Mouse (Mus musculus) liver, postnatal 0 days (tissue): ENCODE measurements at regions not wholly inside any gene's neighbourhood (a gene's known extent, or its start where the extent isn't known, plus 50 kb on each side); places are given as distances from the start of the nearest gene placed in this dataset.

Experiments
- ATAC-seq: fragments of 200-750 bp; cut with Nextera tagmentation; 2 replicates; pipeline ENCODE4 v1.8.0; 2017; ENCODE audit warnings: mild to moderate bottlenecking, moderate library complexity
- DNase-seq: peaks from one replicate; pipeline ENCODE4 v3.0.0-alpha.2; 2016
- H3K27ac ChIP-seq: fragments of 300-500 bp; sonication (generic); 2 replicates; pipeline ENCODE4 v1.5.1; 2014; ENCODE audit warnings: antibody characterized with exemption, moderate library complexity, mild to moderate bottlenecking, low read depth
- H3K27me3 ChIP-seq: fragments of 300-500 bp; sonication (generic); 2 replicates; pipeline ENCODE4 v1.6.1; 2014; ENCODE audit warnings: low read length, control low read depth, mixed read lengths; ENCODE audit not compliant: insufficient read depth
- H3K36me3 ChIP-seq: fragments of 300-500 bp; sonication (generic); replicated peaks from 2 replicates; pipeline ENCODE4 v1.6.1; 2014; ENCODE audit warnings: mild to moderate bottlenecking, control low read depth, low read length, moderate library complexity, mixed read lengths; ENCODE audit not compliant: insufficient read depth
- H3K4me1 ChIP-seq: fragments of 300-500 bp; sonication (generic); 2 replicates; pipeline ENCODE4 v1.6.1; 2014; ENCODE audit warnings: antibody characterized with exemption, mild to moderate bottlenecking, control low read depth; ENCODE audit not compliant: insufficient read depth
- H3K4me2 ChIP-seq: fragments of 300-500 bp; sonication (generic); 2 replicates; pipeline ENCODE4 v1.6.1; 2014; ENCODE audit warnings: low read depth, mild to moderate bottlenecking, low read length, moderate library complexity, mixed read lengths
- H3K4me3 ChIP-seq: fragments of 300-500 bp; sonication (generic); 2 replicates; pipeline ENCODE4 v1.5.1; 2014; ENCODE audit warnings: low read depth, low read length
- H3K9ac ChIP-seq: fragments of 300-500 bp; sonication (generic); replicated peaks from 2 replicates; pipeline ENCODE4 v1.6.1; 2014; ENCODE audit warnings: mild to moderate bottlenecking, moderate library complexity
- H3K9me3 ChIP-seq: fragments of 300-500 bp; sonication (generic); 2 replicates; pipeline ENCODE4 v1.6.1; 2016; ENCODE audit warnings: mild to moderate bottlenecking, control low read depth, low read length, mixed read lengths
- CTCF ChIP-seq: sonication (generic); IDR thresholded peaks from 2 replicates; pipeline ENCODE4 v1.5.1; 2016; ENCODE audit warnings: antibody characterized with exemption, low read depth
- EP300 ChIP-seq: IDR thresholded peaks from 2 replicates; pipeline ENCODE4 v1.6.1; 2016; ENCODE audit warnings: antibody characterized with exemption, low read depth, mild to moderate bottlenecking
- WGBS: fragments of 180-500 bp; shearing (Covaris S2); extraction: QIAGEN DNeasy Blood & Tissue Kit; methylation state at CpG from one replicate; pipeline ENCODE4 v1.1.7; 2014; ENCODE audit not compliant: insufficient replicate concordance; 5-methylcytosine and 5-hydroxymethylcytosine counted together

GRCm38 (mm10) chr2:171856491-171856890 is 186.8 kb downstream of the Cbln4 start:
- DNase-seq (no peak), ATAC-seq (no peak)
- Histone ChIP-seq H3K27me3 (no peaks in the 10 kb centered on the region), H3K9me3 (no peaks in the 10 kb centered on the region), H3K4me3 (no peak overlapping the region), H3K27ac (no peak overlapping the region), H3K9ac (no peak overlapping the region), H3K4me1 (no peaks in the 10 kb centered on the region), H3K4me2 (no peak overlapping the region), H3K36me3 (no peaks in the 10 kb centered on the region)
- 74% methylated on average over 8 of the region's 8 CpGs for WGBS
- TF ChIP-seq CTCF (no peak), EP300 (no peak)

- TF ChIP-seq CTCF = no peak
- TF ChIP-seq EP300 = no peak
- Histone ChIP-seq H3K27me3 (no peaks in the 10 kb centered on the region), H3K4me2 (no peak overlapping the region), H3K27ac (no peak overlapping the region), H3K36me3 (no peaks in the 10 kb centered on the region), H3K9ac (no peak overlapping the region), H3K4me1 (no peaks in the 10 kb centered on the region), H3K4me3 (no peak overlapping the region), H3K9me3 (no peaks in the 10 kb centered on the region)
- WGBS = 55% methylated on average over 4 of the region's 4 CpGs
- no peak for DNase-seq
- ATAC-seq = no peak
These were observed 196.3 kb downstream of the Cbln4 start for GRCm38 (mm10) chr2:171846826-171847492.

GRCm38 (mm10) chr2:171840058-171840713 is 203.1 kb downstream of the Cbln4 start:
- Histone ChIP-seq H3K4me3 (no peak overlapping the region), H3K4me2 (no peak overlapping the region), H3K27me3 (no peaks in the 10 kb centered on the region), H3K36me3 (no peaks in the 10 kb centered on the region), H3K27ac (no peak overlapping the region), H3K9ac (no peak overlapping the region), H3K9me3 (no peaks in the 10 kb centered on the region), H3K4me1 (no peaks in the 10 kb centered on the region)
- no peak for DNase-seq
- no peak for ATAC-seq
- 67% methylated on average over 14 of the region's 14 CpGs for WGBS
- TF ChIP-seq EP300 (no peak), CTCF (no peak)

- WGBS = 78% methylated on average over 6 of the region's 6 CpGs
- Histone ChIP-seq H3K9me3 (no peaks in the 10 kb centered on the region), H3K4me1 (no peaks in the 10 kb centered on the region), H3K27ac (no peak overlapping the region), H3K4me2 (no peak overlapping the region), H3K4me3 (no peak overlapping the region), H3K9ac (no peak overlapping the region), H3K27me3 (no peaks in the 10 kb centered on the region), H3K36me3 (no peaks in the 10 kb centered on the region)
- no peak for TF ChIP-seq EP300
- no peak for ATAC-seq
- no peak for DNase-seq
These were observed 221.1 kb downstream of the Cbln4 start for GRCm38 (mm10) chr2:171822156-171822555.

- Histone ChIP-seq H3K4me1 (no peaks in the 10 kb centered on the region), H3K36me3 (no peaks in the 10 kb centered on the region), H3K27ac (no peak overlapping the region), H3K4me2 (no peak overlapping the region), H3K27me3 (no peaks in the 10 kb centered on the region), H3K9ac (no peak overlapping the region), H3K4me3 (no peak overlapping the region), H3K9me3 (no peaks in the 10 kb centered on the region)
- TF ChIP-seq EP300 = no peak
- TF ChIP-seq CTCF = no peak
- ATAC-seq (no peak), DNase-seq (no peak)
- 66% methylated on average over 8 of the region's 8 CpGs for WGBS
These were observed 224.8 kb downstream of the Cbln4 start for GRCm38 (mm10) chr2:171818504-171818903.

GRCm38 (mm10) chr2:171816685-171817419 is 226.4 kb downstream of the Cbln4 start:
- Histone ChIP-seq H3K4me1 (no peaks in the 10 kb centered on the region), H3K4me3 (no peak overlapping the region), H3K27me3 (no peaks in the 10 kb centered on the region), H3K36me3 (no peaks in the 10 kb centered on the region), H3K9ac (no peak overlapping the region), H3K27ac (no peak overlapping the region), H3K4me2 (no peak overlapping the region), H3K9me3 (no peaks in the 10 kb centered on the region)
- ATAC-seq = no peak
- WGBS = 83% methylated on average over 10 of the region's 10 CpGs
- TF ChIP-seq EP300 (no peak), CTCF (no peak)
- no peak for DNase-seq
